Mouse (Mus musculus) cerebellum, adult 9-11 months (tissue): Measurements from ENCODE around the gene Glt6d1.

Experiments used
- DNase-seq: peaks from one replicate; pipeline ENCODE4 v3.0.0; 2022

Glt6d1 gene

GRCm38 (mm10) chr2:25789092-25789491 lies 26.6 kb downstream of the Glt6d1 start:
- no peak for DNase-seq

GRCm38 (mm10) chr2:25785573-25786322 lies 29.9 kb downstream of the Glt6d1 start:
- no peak for DNase-seq

GRCm38 (mm10) chr2:25781957-25782356 lies 33.7 kb downstream of the Glt6d1 start, which contains the start of gene Gm13539:
Gene Gm13539, plus strand, starts transcription at chr2:25782257.
- no peak for DNase-seq

GRCm38 (mm10) chr2:25780921-25781320 lies 34.7 kb downstream of the Glt6d1 start:
- peak; percentile 49 for DNase-seq

- no peak for DNase-seq
Observed at GRCm38 (mm10) chr2:25779076-25779475, 36.6 kb downstream of the Glt6d1 start.

GRCm38 (mm10) chr2:25776717-25777116 lies 38.9 kb downstream of the Glt6d1 start, which contains the start of gene Lcn11:
Gene Lcn11, plus strand, starts transcription at chr2:25777017.
- no peak for DNase-seq

- DNase-seq = no peak
Observed at GRCm38 (mm10) chr2:25775991-25776390, 39.7 kb downstream of the Glt6d1 start.

GRCm38 (mm10) chr2:25774640-25775039 lies 41.0 kb downstream of the Glt6d1 start:
- DNase-seq = no peak

- DNase-seq = no peak
Observed at GRCm38 (mm10) chr2:25773507-25773906, 42.1 kb downstream of the Glt6d1 start.

- DNase-seq = no peak
Observed at GRCm38 (mm10) chr2:25767764-25768163, 47.9 kb downstream of the Glt6d1 start.

- DNase-seq = no peak
Observed at GRCm38 (mm10) chr2:25765269-25765668, 50.4 kb downstream of the Glt6d1 start, which contains the start of gene Lcn3. Gene Lcn3, plus strand, starts transcription at chr2:25765569.

- no peak for DNase-seq
Observed at GRCm38 (mm10) chr2:25758064-25758625, 57.5 kb downstream of the Glt6d1 start.

GRCm38 (mm10) chr2:25754201-25754600 lies 61.4 kb downstream of the Glt6d1 start:
- no peak for DNase-seq
